Mouse (Mus musculus) urinary bladder, postnatal 25 days (tissue): ENCODE measurements at regions not wholly inside any gene's neighbourhood (a gene's known extent, or its start where the extent isn't known, plus 50 kb on each side); places are given as distances from the start of the nearest gene placed in this dataset.

Source experiments
- DNase-seq: peaks from one replicate; pipeline ENCODE4 v3.0.0; 2022; ENCODE audit warnings: low spot score

DNA sequence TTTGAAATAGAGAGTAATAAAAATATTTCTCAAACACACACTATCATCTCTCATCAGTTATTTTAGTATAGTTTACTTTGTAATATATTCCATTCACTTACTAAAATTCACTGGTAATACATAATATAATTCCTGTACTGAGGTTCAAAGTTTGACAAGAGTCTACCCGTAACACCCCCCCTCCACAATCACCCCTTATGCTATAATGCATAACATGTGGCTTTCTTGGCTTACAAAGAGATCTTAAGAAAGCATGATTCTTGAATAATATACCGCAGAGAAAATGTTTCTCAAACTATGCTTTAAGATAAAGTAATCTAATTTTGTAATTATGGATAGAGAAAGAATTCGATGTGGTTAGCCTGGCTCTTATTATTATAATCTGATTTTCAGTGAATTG is 539.7 kb downstream of the Gm11232 start:
- no peak for DNase-seq

DNA sequence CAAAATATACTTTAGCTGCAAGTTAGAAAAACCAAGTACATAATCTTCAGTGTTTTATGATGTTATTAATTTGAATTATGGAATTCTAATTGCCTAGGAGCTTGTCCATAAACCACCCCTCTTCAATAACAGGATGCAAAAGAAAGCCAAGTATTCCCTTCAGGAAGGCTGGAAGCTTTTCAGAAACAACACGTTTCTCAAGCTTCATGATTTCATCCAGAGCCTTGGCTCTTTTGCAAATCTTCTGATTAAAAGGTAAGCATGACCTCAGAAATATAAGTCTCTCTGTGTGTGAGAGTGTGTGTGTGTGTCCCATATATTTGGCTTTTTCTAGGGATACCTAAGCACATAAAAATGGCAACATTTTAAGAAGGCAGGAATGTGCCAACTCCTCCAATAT is 570.0 kb downstream of the Gm11232 start:
- no peak for DNase-seq

DNA sequence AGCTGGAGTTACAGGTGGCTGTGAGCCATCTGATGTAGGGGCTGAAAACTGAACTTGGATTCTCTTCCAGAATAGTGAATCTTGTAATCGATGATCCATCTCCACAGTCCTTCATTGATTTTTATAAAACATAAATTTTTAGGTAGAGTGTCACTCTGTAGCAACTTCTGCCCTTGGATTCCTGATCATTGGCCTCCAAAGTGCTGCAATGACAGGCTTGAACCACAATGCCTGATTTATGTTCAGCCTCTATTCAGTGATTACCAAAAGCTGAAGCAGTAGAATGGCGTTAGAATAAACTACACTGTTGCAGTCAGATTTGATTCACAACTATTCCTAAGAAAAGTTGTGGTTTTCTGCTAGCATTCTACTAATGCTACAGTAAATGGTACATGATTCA is 580.1 kb downstream of the Gm11232 start:
- DNase-seq, result no peak

DNA sequence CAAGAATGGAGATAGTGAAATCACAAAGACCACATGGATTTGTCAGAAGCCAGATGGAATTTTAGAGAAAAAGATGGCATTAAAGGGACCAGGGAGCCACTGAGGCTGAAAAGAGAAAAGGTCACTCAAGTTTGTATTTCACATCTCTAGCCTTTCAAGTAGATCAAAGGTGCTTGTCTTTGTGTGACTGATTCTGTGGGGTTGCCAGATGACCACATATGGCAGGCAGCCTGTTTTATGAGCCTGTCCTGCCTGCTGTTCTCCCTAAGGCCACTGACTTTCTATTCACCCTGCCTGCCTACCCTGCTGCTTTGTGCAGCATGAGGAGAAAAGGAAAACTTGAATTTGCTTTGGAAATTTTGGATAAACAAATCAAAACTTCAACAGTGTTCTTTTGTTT is 592.0 kb downstream of the Gm11232 start:
- DNase-seq, result no peak

DNA sequence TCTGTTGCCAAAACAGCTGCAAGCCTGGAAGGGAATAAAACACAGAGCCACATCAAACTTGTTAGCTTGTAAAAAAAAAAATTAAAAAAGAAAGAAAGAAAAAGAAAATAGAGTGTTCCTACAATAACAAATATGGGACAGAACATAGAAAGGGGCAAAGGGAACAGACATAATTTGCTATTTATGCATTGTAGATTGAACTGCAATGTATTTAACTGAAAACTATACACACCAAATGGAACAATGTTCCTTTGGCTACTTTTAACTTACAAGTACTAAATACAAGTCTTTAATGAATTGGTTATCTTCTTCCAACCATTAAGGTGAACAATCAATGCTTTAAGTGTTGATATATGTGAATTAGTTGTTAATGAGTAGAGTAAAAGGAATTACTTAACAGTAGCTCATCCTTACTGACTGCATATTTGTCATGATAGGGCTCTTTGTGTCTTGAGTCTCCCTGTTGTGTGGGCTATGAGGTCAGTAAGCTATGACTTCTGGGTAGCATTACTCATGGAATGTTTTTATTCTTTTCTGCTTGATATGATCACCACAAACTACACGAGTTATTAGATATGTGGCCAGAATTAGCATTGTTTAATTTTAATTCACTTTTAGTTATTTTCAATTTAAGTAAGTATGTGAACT is 597.0 kb upstream of the Megf9 start:
- no peak for DNase-seq

DNA sequence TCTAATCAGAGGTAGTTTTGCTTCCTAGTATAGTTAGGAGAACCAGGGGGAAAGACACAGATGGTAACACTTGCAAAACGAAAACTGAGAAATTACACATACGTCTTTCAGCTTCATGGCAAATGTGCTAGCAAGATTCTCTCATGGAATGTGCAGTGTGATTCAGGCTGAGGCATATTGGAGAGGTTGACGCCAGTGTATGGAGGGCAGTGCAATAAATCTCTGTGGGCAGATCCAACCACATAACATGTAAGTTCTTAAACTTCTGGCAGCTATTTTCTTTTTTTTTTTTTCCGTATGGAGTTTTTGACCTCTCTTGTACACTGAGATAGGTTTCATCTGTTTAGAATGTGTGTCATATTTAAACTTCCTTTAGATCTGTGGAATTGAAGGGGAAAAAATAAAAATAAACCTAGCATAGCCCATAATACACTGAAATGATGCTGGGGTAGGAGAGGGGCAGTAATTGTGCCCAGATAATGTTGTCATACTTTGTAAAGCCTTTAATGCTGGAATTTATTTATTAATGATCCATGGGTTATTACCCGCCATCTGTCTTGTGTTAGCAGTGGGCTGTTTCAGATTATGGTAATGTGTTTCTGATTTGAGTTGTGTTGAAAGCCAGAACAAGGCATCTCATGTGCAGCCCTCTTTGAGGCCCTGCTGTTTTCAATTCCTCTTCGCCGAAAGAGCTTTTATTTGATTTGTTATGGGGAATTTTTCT is 596.3 kb upstream of the Megf9 start:
- no peak for DNase-seq

DNA sequence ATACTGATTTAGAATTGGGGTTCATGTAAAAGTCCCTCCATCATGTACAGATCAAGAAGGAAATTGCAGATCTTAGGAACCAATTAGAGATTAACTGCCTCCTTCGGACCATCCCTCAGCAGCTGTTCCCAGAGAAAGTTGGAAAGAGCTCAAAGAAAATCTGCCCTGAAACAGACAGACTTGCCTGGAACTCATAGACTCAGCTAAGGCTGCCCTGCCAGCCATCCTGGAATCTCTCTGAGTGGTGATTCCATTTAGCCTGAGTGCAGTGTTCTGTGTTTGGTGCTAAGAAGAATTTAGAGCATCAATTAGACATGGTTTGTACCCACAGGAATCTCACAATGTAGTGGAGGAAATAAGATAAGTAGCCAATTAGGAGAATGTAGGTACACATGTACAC is 594.5 kb upstream of the Megf9 start:
- DNase-seq, result no peak
